Mouse (Mus musculus) C2C12 (cell line): ENCODE results near the gene Etv6.

Source experiments
- CEBPB ChIP-seq: IDR thresholded peaks from one replicate; pipeline ENCODE4 v1.6.1; 2011; ENCODE audit warnings: low read depth, mild to moderate bottlenecking, control low read depth, moderate library complexity
- CTCF ChIP-seq: IDR thresholded peaks from one replicate; pipeline ENCODE4 v1.5.1; 2011; ENCODE audit not compliant: control insufficient read depth, insufficient read depth, insufficient read length
- MAX ChIP-seq: IDR thresholded peaks from one replicate; pipeline ENCODE4 v1.6.1; 2011; ENCODE audit warnings: mild to moderate bottlenecking, control low read depth

DNA sequence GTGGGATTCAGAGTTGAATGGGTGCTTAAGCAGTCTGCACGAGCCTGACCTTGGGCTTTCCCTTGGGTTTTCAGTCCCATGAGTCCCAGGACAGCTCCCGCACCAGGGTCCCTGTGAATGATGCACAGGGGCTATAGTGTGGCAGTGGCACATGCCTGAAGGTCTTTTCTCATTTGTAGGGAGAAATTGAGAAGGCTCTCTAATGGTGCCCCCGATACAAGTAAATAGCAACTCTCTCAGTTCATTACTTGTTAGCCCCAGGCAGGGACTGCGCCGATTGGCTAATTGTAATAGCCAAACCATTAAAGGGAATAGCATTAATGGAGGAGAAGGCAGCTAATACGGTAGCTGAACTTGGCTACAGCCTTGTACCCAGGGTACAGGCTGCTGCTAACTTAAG, 92.5 kb downstream of the Etv6 start:
- TF ChIP-seq CTCF, result no peak
- no peak for TF ChIP-seq CEBPB
- no peak for TF ChIP-seq MAX
